Mouse (Mus musculus) olfactory bulb, adult 2 months (tissue): Measurements from ENCODE around the gene Ssh1.

Source experiments
- CTCF ChIP-seq: fragments of 200-500 bp; IDR thresholded peaks from 2 replicates; pipeline ENCODE4 v1.5.1; 2012; ENCODE audit warnings: low read depth, mild to moderate bottlenecking, low read length, moderate library complexity; ENCODE audit not compliant: insufficient read depth
- POLR2A ChIP-seq: fragments of 200-500 bp; IDR thresholded peaks from 2 replicates; pipeline ENCODE4 v1.6.1; 2012; ENCODE audit warnings: mild to moderate bottlenecking, low read depth, low read length, moderate library complexity; ENCODE audit not compliant: insufficient read depth

- TF ChIP-seq POLR2A = no peak
- TF ChIP-seq CTCF = no peak
Measured at GRCm38 (mm10) chr5:113921310-113922166, 72.2 kb downstream of the Ssh1 start.
